Comparison of ENCODE assay signal across 16 mouse cellular contexts in genomic region chr10:119723671-119724070, GRCm38 (mm10).
A peak's percentile ranks its signal among the peaks of the same experiment; 100 is the strongest.
DNase-seq lines count a peak whose midpoint lies in the region; ATAC-seq lines count a peak whose summit lies in the region.
"Had no signal": no experiment of that assay in that cellular context is flagged by ENCODE, and none has a peak within 500 bp of the region (broad histone marks: within the 10 kb centered on the region; RNA-seq: fewer than 3 reads in every experiment).

No protein-coding gene starts in this region.

- no peak for ATAC-seq in hindbrain, embryonic 13.5 days (ENCODE audit: low FRiP score)
- ATAC-seq in hindbrain, embryonic 11.5 days (ENCODE audit: low FRiP score) = no peak
- ATAC-seq in neural tube, embryonic 11.5 days (ENCODE audit: insufficient read depth, low FRiP score, low TSS enrichment) = no peak
- ATAC-seq in neural tube, embryonic 15.5 days (ENCODE audit: low FRiP score) = peak; percentile 42
- ATAC-seq: forebrain, embryonic 13.5 days; forebrain, postnatal 0 days had no signal

- WGBS in hindbrain, embryonic 13.5 days = 49% methylated on average over 9 of the region's 9 CpGs
- 71% methylated on average over 9 of the region's 9 CpGs for WGBS in hindbrain, embryonic 11.5 days
- 75% methylated on average over 9 of the region's 9 CpGs for WGBS in neural tube, embryonic 11.5 days
- WGBS in neural tube, embryonic 15.5 days = 37% methylated on average over 9 of the region's 9 CpGs

- peak overlapping the region; percentile 2; the same call in 1 of the 2 replicates for H3K4me2 ChIP-seq in hindbrain, embryonic 13.5 days
- no peak overlapping the region for H3K4me2 ChIP-seq in hindbrain, embryonic 11.5 days (replicated peaks; ENCODE audit: low read depth, low read length)
- H3K4me2 ChIP-seq in neural tube, embryonic 11.5 days (ENCODE audit: low read depth) = no peak overlapping the region
- no peak overlapping the region for H3K4me2 ChIP-seq in neural tube, embryonic 15.5 days
- H3K4me2 ChIP-seq: forebrain, embryonic 13.5 days; heart, embryonic 12.5 days; hindbrain, embryonic 15.5 days had no signal

- H3K4me3 ChIP-seq in hindbrain, embryonic 13.5 days = no peak overlapping the region
- no peak overlapping the region for H3K4me3 ChIP-seq in hindbrain, embryonic 11.5 days (ENCODE audit: low read depth, low read length)
- H3K4me3 ChIP-seq in neural tube, embryonic 11.5 days (ENCODE audit: low read depth, low read length) = no peak overlapping the region
- no peak overlapping the region for H3K4me3 ChIP-seq in neural tube, embryonic 15.5 days (replicated peaks)
- H3K4me3 ChIP-seq: embryonic facial prominence, embryonic 10.5 days; forebrain, embryonic 13.5 days; heart, embryonic 12.5 days; hindbrain, embryonic 15.5 days had no signal

- intact Hi-C loops in gastrocnemius, postnatal 36 days (cut with DNase I) = no loop called here

- H3K27me3 ChIP-seq in hindbrain, embryonic 13.5 days = no peaks in the 10 kb centered on the region
- H3K27me3 ChIP-seq in hindbrain, embryonic 11.5 days (ENCODE audit: control insufficient read depth, insufficient read depth, low read length) = no peaks in the 10 kb centered on the region
- H3K27me3 ChIP-seq in neural tube, embryonic 11.5 days (ENCODE audit: control insufficient read depth, insufficient read depth, low read length) = no peaks in the 10 kb centered on the region
- no peaks in the 10 kb centered on the region for H3K27me3 ChIP-seq in neural tube, embryonic 15.5 days (replicated peaks)
- H3K27me3 ChIP-seq: CH12.LX; forebrain, embryonic 13.5 days; heart, embryonic 12.5 days; hindbrain, embryonic 15.5 days had no signal

- H3K9ac ChIP-seq in hindbrain, embryonic 13.5 days = 0 out of 2 replicates have a peak overlapping the region, but pooled peaks have one; percentile 13
- no peak overlapping the region for H3K9ac ChIP-seq in hindbrain, embryonic 11.5 days (ENCODE audit: low read depth, low read length)
- H3K9ac ChIP-seq in neural tube, embryonic 11.5 days (ENCODE audit: low read length) = no peak overlapping the region
- H3K9ac ChIP-seq in neural tube, embryonic 15.5 days (replicated peaks) = no peak overlapping the region
- H3K9ac ChIP-seq: forebrain, embryonic 13.5 days; forebrain, postnatal 0 days; heart, embryonic 12.5 days; hindbrain, embryonic 15.5 days had no signal

- no peak for DNase-seq in hindbrain, embryonic 11.5 days (ENCODE audit: low spot score)
- DNase-seq in neural tube, embryonic 11.5 days (ENCODE audit: low spot score) = peak; percentile 12
- no peak for DNase-seq in neural tube, embryonic 10.5 days (ENCODE audit: extremely low spot score, low spot score)
- no peak for DNase-seq in gastrocnemius, postnatal 36 days
- DNase-seq: adrenal gland, adult 2 months; adrenal gland, postnatal 25 days; cerebellum, adult 2 months; forebrain, postnatal 0 days; gastrocnemius, postnatal 14 days had no signal

- H3K9me3 ChIP-seq in hindbrain, embryonic 13.5 days = no peaks in the 10 kb centered on the region
- H3K9me3 ChIP-seq in hindbrain, embryonic 11.5 days (ENCODE audit: control insufficient read depth, low read length) = no peaks in the 10 kb centered on the region
- no peaks in the 10 kb centered on the region for H3K9me3 ChIP-seq in neural tube, embryonic 11.5 days (ENCODE audit: control insufficient read depth, low read length)
- H3K9me3 ChIP-seq in neural tube, embryonic 15.5 days (replicated peaks) = no peaks in the 10 kb centered on the region
- H3K9me3 ChIP-seq: embryonic facial prominence, embryonic 10.5 days; forebrain, embryonic 13.5 days; heart, embryonic 12.5 days; hindbrain, embryonic 15.5 days had no signal

- peaks cover 41% of the 10 kb centered on the region for H3K4me1 ChIP-seq in hindbrain, embryonic 13.5 days (replicated peaks)
- H3K4me1 ChIP-seq in hindbrain, embryonic 11.5 days (replicated peaks; ENCODE audit: control insufficient read depth, insufficient read depth, low read length) = peaks cover 4% of the 10 kb centered on the region; the same call in 1 of the 2 replicates
- H3K4me1 ChIP-seq in neural tube, embryonic 11.5 days (ENCODE audit: control insufficient read depth, insufficient read depth, low read length) = peaks cover 9% of the 10 kb centered on the region
- peaks cover 35% of the 10 kb centered on the region for H3K4me1 ChIP-seq in neural tube, embryonic 15.5 days

- peak overlapping the region; percentile 44; the same call in 1 of the 2 replicates for H3K27ac ChIP-seq in hindbrain, embryonic 13.5 days
- H3K27ac ChIP-seq in hindbrain, embryonic 11.5 days (ENCODE audit: low read depth, low read length) = no peak overlapping the region
- H3K27ac ChIP-seq in neural tube, embryonic 11.5 days (ENCODE audit: low read depth, low read length) = peak overlapping the region; percentile 23; the same call in 1 of the 2 replicates
- H3K27ac ChIP-seq in neural tube, embryonic 15.5 days (replicated peaks) = no peak overlapping the region
- H3K27ac ChIP-seq: embryonic facial prominence, embryonic 10.5 days; forebrain, embryonic 13.5 days; hindbrain, embryonic 15.5 days had no signal

- H3K36me3 ChIP-seq in hindbrain, embryonic 13.5 days = no peaks in the 10 kb centered on the region
- H3K36me3 ChIP-seq in hindbrain, embryonic 11.5 days (ENCODE audit: control insufficient read depth, insufficient read depth, low read length) = no peaks in the 10 kb centered on the region
- no peaks in the 10 kb centered on the region for H3K36me3 ChIP-seq in neural tube, embryonic 11.5 days (ENCODE audit: control insufficient read depth, insufficient read depth, low read length)
- H3K36me3 ChIP-seq in neural tube, embryonic 15.5 days = no peaks in the 10 kb centered on the region
- H3K36me3 ChIP-seq: embryonic facial prominence, embryonic 10.5 days; heart, embryonic 12.5 days; hindbrain, embryonic 15.5 days had no signal

Comparison
In these comparisons a context has a peak if more than half of its experiments do, and no peak if none do; other contexts are left out.
1. H3K27ac ChIP-seq: peak in hindbrain, embryonic 13.5 days (single experiment) and neural tube, embryonic 11.5 days (single experiment); none in hindbrain, embryonic 11.5 days (single experiment) and neural tube, embryonic 15.5 days (single experiment).